Mouse (Mus musculus): ENCODE measurements around the gene Zbtb44. TPM values are rescaled to one million over a fixed set of nuclear protein-coding genes. Genes with fewer than 3 reads are reported as not detected.

Zbtb44 gene
- total RNA-seq, 1 experiment from 2014 or later = 58.4 TPM

- no peak for DNase-seq
Measured at GRCm38 (mm10) chr9:31115586-31115985, 85.1 kb downstream of the Zbtb44 start.

- DNase-seq = no peak
Measured at GRCm38 (mm10) chr9:31117088-31117487, 86.6 kb downstream of the Zbtb44 start.

GRCm38 (mm10) chr9:31117488-31117887 lies 87.0 kb downstream of the Zbtb44 start:
- no peak for DNase-seq

GRCm38 (mm10) chr9:31118520-31119298 lies 88.3 kb downstream of the Zbtb44 start:
- no peak for DNase-seq

GRCm38 (mm10) chr9:31119405-31119804 lies 89.0 kb downstream of the Zbtb44 start:
- DNase-seq = no peak

- DNase-seq = no peak
Measured at GRCm38 (mm10) chr9:31119882-31120532, 89.6 kb downstream of the Zbtb44 start.

- DNase-seq = no peak
Measured at GRCm38 (mm10) chr9:31120533-31120915, 90.1 kb downstream of the Zbtb44 start.

- no peak for DNase-seq
Measured at GRCm38 (mm10) chr9:31122464-31123030, 92.1 kb downstream of the Zbtb44 start.

Other genes starting within 250 kb of the Zbtb44 start
- gene Adamts15, start 108.2 kb upstream of the Zbtb44 start, total RNA-seq (2021) = 4.6 and 5.7 TPM in 2 replicates
- gene Adamts8, start 88.1 kb upstream of the Zbtb44 start, total RNA-seq (2021) = 0.43 TPM in 1 of 2 replicates, not detected in the other
- 1.2 TPM in 2 replicates for gene St14, start 101.2 kb downstream of the Zbtb44 start, total RNA-seq (2021)
- 644 and 715 TPM in 2 replicates for gene Aplp2, start 181.2 kb downstream of the Zbtb44 start, total RNA-seq (2021)
- 9.7 and 12.1 TPM in 2 replicates for gene Prdm10, start 249.9 kb downstream of the Zbtb44 start, total RNA-seq (2021)